Comparison of ENCODE assay signal across 14 mouse cellular contexts in genomic region chr2:157805091-157805490, GRCm38 (mm10).
A peak's percentile ranks its signal among the peaks of the same experiment; 100 is the strongest.
DNase-seq lines count a peak whose midpoint lies in the region; ATAC-seq and TF ChIP-seq lines count a peak whose summit lies in the region.
"Had no signal": no experiment of that assay in that cellular context is flagged by ENCODE, and none has a peak within 500 bp of the region (broad histone marks: within the 10 kb centered on the region; RNA-seq: fewer than 3 reads in every experiment).

No protein-coding gene starts in this region.

- ATAC-seq in hindbrain, embryonic 15.5 days (ENCODE audit: low FRiP score, low read depth), result no peak
- no peak for ATAC-seq in hindbrain, embryonic 11.5 days (ENCODE audit: low FRiP score)
- ATAC-seq: liver, embryonic 12.5 days; lung, postnatal 0 days had no signal

- no peak overlapping the region for H3K9ac ChIP-seq in hindbrain, embryonic 15.5 days
- H3K9ac ChIP-seq in hindbrain, embryonic 11.5 days (ENCODE audit: low read depth, low read length), result no peak overlapping the region
- H3K9ac ChIP-seq: liver, embryonic 12.5 days had no signal

- H3K9me3 ChIP-seq in hindbrain, embryonic 15.5 days, result no peaks in the 10 kb centered on the region
- no peaks in the 10 kb centered on the region for H3K9me3 ChIP-seq in hindbrain, embryonic 11.5 days (ENCODE audit: control insufficient read depth, low read length)
- no peaks in the 10 kb centered on the region for H3K9me3 ChIP-seq in embryonic facial prominence, embryonic 10.5 days
- H3K9me3 ChIP-seq: G1E; liver, embryonic 12.5 days; midbrain, embryonic 12.5 days had no signal

- peak; percentile 27 for DNase-seq in gastrocnemius, adult 18-20 months (ENCODE audit: low spot score)
- no peak for DNase-seq in gastrocnemius, postnatal 10 days
- no peak for DNase-seq in hindbrain, embryonic 11.5 days (ENCODE audit: low spot score)
- no peak for DNase-seq in embryonic facial prominence, embryonic 10.5 days (ENCODE audit: low spot score)
- DNase-seq in heart, postnatal 4 days, result peak; percentile 39
- DNase-seq in cerebellum, adult 2 months, result no peak
- no peak for DNase-seq in layer of hippocampus, postnatal 36 days
- DNase-seq: cerebellum, adult 11-12 months; thymus, postnatal 25 days had no signal

- H3K4me3 ChIP-seq in hindbrain, embryonic 15.5 days, result no peak overlapping the region
- no peak overlapping the region for H3K4me3 ChIP-seq in hindbrain, embryonic 11.5 days (ENCODE audit: low read depth, low read length)
- no peak overlapping the region for H3K4me3 ChIP-seq in embryonic facial prominence, embryonic 10.5 days
- H3K4me3 ChIP-seq in cerebellum, adult 2 months (replicated peaks; ENCODE audit: insufficient read depth, low read depth, low read length), result no peak overlapping the region
- H3K4me3 ChIP-seq: liver, embryonic 12.5 days; midbrain, embryonic 12.5 days had no signal

- WGBS in hindbrain, embryonic 15.5 days, result 39% methylated on average over 3 of the region's 3 CpGs
- WGBS in hindbrain, embryonic 11.5 days, result 83% methylated on average over 3 of the region's 3 CpGs
- 64% methylated on average over 3 of the region's 3 CpGs for WGBS in embryonic facial prominence, embryonic 10.5 days
- WGBS in cerebellum, adult 2 months, result 86% methylated on average over 3 of the region's 3 CpGs

- H3K27ac ChIP-seq in hindbrain, embryonic 15.5 days (replicated peaks), result peak overlapping the region; percentile 56
- no peak overlapping the region for H3K27ac ChIP-seq in hindbrain, embryonic 11.5 days (ENCODE audit: low read depth, low read length)
- peak overlapping the region; percentile 36 for H3K27ac ChIP-seq in embryonic facial prominence, embryonic 10.5 days (replicated peaks)
- H3K27ac ChIP-seq in cerebellum, adult 2 months (ENCODE audit: insufficient read depth, low read length), result no peak overlapping the region
- H3K27ac ChIP-seq: liver, embryonic 12.5 days had no signal

- no peaks in the 10 kb centered on the region for H3K36me3 ChIP-seq in hindbrain, embryonic 15.5 days
- H3K36me3 ChIP-seq in hindbrain, embryonic 11.5 days (ENCODE audit: control insufficient read depth, insufficient read depth, low read length), result no peaks in the 10 kb centered on the region
- H3K36me3 ChIP-seq in embryonic facial prominence, embryonic 10.5 days (replicated peaks), result peaks cover 7% of the 10 kb centered on the region

- H3K27me3 ChIP-seq in hindbrain, embryonic 15.5 days, result no peaks in the 10 kb centered on the region
- no peaks in the 10 kb centered on the region; the same call in 1 of the 2 replicates for H3K27me3 ChIP-seq in hindbrain, embryonic 11.5 days (ENCODE audit: control insufficient read depth, insufficient read depth, low read length)
- no peaks in the 10 kb centered on the region for H3K27me3 ChIP-seq in embryonic facial prominence, embryonic 10.5 days (replicated peaks; ENCODE audit: low read depth, poor library complexity, severe bottlenecking)
- H3K27me3 ChIP-seq in cerebellum, adult 2 months (ENCODE audit: control insufficient read depth, insufficient read depth, low read length), result no peaks in the 10 kb centered on the region
- H3K27me3 ChIP-seq: liver, embryonic 12.5 days had no signal

- TF ChIP-seq CTCF in cerebellum, adult 2 months (IDR thresholded peaks at IDR 0.05; ENCODE audit: borderline replicate concordance, insufficient read depth, low read depth, low read length), result no peak

- H3K4me1 ChIP-seq in hindbrain, embryonic 15.5 days (replicated peaks), result peaks cover 79% of the 10 kb centered on the region
- peaks cover 13% of the 10 kb centered on the region for H3K4me1 ChIP-seq in hindbrain, embryonic 11.5 days (replicated peaks; ENCODE audit: control insufficient read depth, insufficient read depth, low read length)
- H3K4me1 ChIP-seq in embryonic facial prominence, embryonic 10.5 days, result peaks cover 67% of the 10 kb centered on the region
- H3K4me1 ChIP-seq in cerebellum, adult 2 months (ENCODE audit: control insufficient read depth, insufficient read depth, low read length), result peaks cover 10% of the 10 kb centered on the region

- no peak overlapping the region for H3K4me2 ChIP-seq in hindbrain, embryonic 15.5 days
- H3K4me2 ChIP-seq in hindbrain, embryonic 11.5 days (replicated peaks; ENCODE audit: low read depth, low read length), result no peak overlapping the region
- H3K4me2 ChIP-seq: liver, embryonic 12.5 days; midbrain, embryonic 12.5 days had no signal

- no peak for TF ChIP-seq POLR2A in cerebellum, adult 2 months (IDR thresholded peaks at IDR 0.05; ENCODE audit: borderline replicate concordance, insufficient read depth, low read length)

Comparison
In these comparisons a context has a peak if more than half of its experiments do, and no peak if none do; other contexts are left out.
1. DNase-seq: peak in gastrocnemius, adult 18-20 months (single experiment) and heart, postnatal 4 days (single experiment); none in gastrocnemius, postnatal 10 days (single experiment), hindbrain, embryonic 11.5 days (single experiment), embryonic facial prominence, embryonic 10.5 days (single experiment), cerebellum, adult 2 months (0 of 2) and layer of hippocampus, postnatal 36 days (0 of 2).
2. H3K27ac ChIP-seq: peak in hindbrain, embryonic 15.5 days (single experiment) and embryonic facial prominence, embryonic 10.5 days (single experiment); none in hindbrain, embryonic 11.5 days (single experiment) and cerebellum, adult 2 months (single experiment).